Mouse (Mus musculus) fibroblast of lung, adult 2 months (primary cell): ENCODE measurements at regions not wholly inside any gene's neighbourhood (a gene's known extent, or its start where the extent isn't known, plus 50 kb on each side); places are given as distances from the start of the nearest gene placed in this dataset.

ENCODE experiments used
- DNase-seq: peaks from one replicate; pipeline ENCODE4 v3.0.0-alpha.2; 2011; ENCODE audit warnings: low read depth

DNA sequence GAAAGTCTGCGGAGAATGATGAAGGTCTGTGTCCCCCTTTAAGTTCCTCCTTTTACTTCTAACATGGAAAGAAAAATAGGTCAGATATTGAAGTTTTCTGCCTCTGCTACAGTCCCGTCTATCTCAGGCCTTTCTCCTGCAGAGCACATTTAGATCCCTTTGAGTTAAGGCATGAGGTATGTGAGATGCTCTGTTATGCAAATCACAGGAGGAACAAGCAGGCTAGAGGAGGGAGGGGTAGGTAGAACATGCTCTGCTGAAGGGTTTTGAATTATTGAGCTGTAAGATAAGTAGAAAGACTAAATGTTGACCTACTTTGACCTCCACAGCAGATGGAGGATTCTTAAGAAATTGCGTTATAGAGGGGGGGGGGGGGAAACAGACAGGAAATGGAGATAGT is 228.4 kb upstream of the Ldb2 start:
- no peak for DNase-seq

DNA sequence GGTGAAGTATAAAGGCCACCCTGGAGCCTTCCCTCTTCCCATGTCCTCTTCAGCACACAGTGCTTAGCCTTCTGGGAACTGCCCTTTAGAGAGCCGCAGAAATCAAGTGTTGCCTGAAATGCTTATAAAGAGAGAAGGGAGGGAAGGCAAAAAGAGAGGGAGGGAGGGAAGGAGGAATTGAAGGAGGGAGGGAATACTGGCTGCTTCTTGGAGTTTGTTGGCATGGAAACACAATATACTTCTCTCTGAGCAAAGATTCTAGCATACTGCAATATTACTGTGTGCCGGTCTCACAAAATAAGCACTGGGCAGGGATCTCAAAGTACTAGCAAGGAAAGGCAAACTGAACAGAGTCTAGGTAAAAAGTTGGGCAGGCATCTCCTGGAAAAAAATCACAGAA is 225.9 kb upstream of the Ldb2 start:
- no peak for DNase-seq

DNA sequence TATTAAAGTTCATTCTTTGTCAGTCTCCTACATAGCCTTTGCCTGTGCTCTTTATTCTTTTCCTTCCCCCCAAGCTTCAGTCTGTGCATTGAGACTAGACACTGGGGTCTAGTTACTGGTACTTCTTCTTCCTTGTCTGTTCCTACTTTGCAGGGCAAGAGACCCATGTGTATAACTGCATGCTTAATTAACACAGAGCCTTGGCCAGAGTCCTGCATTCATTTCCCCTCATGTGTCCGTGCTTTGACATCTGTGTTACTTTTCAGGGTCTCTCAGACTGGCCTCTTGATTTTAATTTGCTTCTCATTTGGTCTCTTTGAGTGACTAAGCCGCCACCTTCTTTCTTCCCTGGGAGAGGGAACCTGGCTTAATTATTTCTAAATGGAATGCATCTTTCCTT is 208.4 kb upstream of the Ldb2 start:
- DNase-seq = no peak

DNA sequence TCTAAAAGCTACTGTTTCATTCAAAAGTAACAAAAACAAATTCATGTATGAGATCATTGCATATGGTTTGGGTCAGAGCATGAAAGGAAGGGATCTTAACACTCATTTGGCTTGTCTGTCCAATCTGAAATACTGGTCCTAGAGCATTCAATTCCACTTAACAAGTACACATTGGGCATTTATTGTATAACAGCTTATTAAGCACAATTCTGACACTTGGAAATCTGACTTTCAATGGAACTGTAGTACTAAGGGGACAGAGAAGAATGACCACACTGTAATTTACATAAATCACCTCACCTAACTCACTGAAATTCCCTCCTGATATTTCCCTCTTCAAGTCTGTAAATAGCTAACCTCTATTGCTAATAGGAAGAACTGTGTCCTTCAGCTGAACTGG is 201.5 kb upstream of the Ldb2 start:
- DNase-seq = no peak

DNA sequence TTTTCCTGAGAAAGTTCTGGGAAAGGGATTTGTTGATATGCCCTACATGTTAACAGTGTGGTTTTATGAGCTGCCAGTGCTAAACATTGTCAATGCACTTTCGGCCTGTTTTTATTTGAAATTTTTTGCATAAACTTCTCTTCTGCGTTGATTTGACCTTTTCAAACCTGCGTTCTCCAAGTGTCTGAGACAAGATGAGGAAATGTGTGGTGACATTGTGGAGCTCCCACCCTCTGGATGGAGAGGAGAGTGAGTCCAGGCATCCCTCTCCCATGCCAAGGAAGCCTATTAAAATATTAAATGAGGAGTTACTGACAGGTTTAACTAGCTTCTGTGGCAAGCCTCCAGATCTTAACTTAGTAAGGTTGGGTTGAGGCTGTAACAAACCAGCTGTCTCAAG is 199.6 kb upstream of the Ldb2 start:
- peak; percentile 76 for DNase-seq

DNA sequence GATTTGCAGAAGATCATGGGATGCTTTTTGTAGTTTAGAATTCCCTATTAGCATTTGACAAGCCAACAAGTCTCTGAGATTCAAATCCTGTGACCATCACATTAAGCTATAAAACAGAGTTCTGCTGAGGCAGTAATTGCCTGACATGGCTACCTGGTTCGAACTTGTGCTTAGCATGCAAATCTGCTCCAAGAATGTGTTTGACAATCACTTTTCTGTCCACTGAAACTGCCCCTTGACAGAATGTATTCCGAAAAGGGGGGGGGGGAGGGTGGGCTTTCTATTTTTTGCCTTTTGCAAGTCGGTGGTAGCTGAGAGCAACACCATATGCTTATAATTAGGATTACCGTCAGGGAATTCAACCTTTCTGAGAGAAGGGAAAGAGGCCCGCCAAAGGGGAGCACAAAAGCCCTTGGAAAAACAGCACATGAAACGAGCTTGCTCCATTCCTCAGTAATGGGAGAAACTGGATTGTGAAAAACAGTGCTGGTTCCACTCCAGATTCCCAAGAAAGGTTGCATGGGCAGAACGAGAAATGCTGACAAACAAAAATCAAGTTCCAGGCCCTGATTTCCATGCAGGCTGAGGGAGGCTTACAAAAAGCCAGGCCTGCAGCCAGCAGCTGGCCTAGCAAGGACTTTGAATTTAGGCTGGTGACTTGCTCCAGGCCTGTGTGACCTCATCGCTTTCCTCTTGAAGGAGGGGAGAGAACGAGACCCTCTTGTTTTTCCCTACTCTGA is 176.1 kb upstream of the Ldb2 start:
- peak; percentile 65 for DNase-seq

DNA sequence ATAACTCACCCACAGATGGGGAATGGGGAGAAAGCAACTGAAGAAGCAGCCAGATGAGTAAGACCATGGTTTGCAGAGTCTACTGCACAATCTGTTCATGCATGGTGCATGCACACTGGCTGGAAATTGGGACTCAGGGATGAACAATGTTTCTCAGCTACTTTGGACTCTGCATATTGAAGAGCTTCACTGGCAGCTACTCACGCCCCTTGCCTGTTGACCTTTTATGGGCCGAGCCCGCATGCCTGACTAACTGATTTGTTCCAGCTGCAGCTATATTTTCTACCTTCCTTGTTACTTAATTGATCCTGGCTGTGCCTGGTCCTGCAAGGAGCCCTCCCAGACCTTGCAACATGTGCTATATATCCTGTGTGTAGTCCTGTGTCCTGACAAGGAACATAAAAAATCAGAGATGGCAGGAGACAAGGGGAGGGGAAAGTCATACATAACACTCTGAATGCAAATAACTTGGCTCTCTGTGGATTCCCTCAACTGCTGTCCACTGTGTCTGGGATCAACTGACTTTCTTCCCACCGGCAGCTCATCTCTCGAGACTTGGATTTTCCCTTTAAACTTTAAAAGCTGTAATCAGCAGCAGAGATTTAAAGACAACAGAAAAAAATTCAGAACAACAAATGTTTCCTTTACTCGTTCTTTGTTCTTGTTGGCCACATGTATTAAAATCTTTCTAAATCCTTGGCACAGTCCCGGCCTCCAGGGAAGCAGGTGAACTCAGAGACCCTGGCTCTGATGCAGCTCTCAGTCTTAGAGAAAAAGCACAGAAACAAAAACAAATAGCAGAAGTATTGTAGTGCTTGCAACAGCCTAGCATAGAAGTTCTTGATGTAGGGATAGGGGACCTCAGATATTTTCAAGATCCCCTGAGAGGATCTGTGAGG is 143.8 kb upstream of the Ldb2 start:
- no peak for DNase-seq

DNA sequence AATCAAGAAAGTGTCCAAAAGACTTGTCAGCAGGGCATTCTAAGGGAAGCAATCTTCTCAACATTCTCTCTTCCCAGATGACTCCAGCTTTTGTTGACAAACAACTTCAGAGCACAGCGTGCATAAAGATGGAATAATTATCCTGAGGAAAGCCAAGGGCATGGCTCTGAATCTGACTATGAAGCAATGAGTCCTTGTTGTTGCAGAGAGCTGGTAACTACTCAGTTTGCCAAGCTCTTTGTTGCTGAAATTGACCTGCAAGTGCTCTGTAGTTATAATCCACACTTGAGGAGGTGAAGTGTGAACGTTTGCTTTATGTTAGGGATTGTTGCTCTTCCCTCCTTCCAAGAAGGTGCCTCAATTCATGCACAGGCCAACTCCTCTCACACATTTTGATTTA is 143.1 kb upstream of the Ldb2 start:
- no peak for DNase-seq

DNA sequence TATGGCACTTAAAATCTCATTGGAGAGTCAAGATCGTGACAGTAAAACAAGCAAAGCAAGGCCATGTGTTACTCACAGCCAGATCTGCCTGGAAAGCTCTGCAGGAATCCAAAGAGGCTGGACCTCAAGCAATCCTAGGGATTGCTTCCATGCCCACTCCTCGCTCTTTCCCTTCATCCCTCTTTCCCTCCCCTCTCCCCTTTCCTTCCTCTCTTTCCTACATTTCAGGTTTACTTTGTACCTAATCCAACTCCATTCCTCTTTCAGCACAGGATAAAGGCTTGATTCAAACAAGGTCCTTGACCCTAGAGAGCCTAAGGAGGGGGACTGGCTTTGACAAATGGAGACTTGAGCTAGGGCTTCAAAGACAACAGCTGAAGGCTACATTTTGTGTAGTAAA is 126.0 kb upstream of the Ldb2 start:
- no peak for DNase-seq

DNA sequence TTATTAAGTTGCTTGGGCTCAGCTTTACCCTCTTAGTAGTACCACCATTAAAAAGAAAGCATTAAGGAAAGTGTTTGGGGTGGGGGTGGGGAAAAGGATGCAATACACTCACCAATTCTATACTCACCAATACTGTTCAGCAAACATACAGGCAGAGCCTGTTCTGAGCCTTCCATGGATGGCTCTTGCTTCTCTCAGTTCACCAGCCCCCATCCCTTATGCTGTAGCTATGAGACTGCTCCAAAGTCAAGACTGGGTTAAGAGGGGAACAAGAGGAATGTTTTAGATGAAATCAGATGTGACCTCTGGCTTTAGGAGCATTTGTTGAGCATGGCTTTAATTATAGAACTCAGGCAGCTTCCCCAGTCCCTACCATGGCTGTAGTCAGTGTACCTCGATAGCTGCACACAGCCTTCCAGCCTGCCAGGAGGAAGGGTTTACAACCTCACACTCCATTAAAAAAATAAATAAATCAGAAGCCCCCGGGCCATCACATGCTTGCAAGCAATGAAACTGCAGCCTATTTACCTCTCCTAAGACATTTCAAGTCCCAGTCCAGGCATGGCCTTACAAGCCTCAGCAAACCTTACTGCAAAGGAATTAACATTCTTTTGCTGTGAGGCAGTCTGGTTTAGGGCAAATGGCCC is 122.8 kb upstream of the Ldb2 start:
- DNase-seq = peak; percentile 45

DNA sequence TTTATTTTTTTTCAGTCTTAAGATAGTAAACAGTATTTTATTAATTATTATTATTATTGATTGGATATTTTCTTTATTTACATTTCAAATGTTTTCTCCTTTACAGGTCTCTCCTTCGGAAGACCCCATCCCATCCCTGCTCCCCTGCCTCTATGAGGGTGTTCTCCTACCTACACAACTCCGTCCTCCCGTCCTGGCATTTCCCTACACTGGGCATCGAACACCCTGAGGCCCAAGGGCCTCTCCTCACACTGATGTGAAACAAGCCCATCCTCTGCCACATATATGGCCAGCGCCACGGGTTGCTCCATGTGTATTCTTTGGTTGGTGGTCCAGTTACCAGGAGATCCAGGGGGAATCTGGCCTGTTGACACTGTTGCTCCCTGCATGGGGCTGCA is 118.3 kb upstream of the Ldb2 start:
- DNase-seq = no peak

DNA sequence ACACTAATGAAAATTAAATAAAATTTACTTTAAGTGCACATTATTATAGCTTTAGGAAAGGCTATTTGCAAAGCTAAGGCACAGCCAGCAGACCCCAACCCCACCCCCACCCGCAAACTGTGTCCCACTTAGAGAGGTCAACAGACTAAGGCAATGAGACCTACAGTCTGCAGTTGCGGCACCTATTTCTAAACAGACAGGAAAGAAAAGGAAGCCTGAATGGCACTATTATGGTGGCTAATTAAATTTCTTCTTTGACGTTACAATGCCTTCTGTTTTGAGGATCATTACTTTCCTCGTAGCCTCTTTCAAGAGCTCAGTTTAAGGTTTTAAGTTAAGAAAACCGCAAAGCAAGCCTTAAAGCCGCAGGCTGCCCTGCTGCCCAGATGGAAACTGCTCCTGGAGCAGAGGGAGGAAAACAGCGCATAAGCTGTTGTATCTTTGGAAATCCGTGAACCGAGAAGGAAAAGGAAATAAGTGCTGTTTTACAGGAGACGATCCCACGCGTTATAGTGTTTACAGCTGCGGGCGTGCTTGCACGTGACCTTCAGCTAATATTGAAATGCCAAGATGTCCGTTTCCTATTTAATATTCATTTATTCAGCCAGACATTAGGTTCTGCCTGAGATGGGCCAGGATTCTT is 117.8 kb upstream of the Ldb2 start:
- no peak for DNase-seq

DNA sequence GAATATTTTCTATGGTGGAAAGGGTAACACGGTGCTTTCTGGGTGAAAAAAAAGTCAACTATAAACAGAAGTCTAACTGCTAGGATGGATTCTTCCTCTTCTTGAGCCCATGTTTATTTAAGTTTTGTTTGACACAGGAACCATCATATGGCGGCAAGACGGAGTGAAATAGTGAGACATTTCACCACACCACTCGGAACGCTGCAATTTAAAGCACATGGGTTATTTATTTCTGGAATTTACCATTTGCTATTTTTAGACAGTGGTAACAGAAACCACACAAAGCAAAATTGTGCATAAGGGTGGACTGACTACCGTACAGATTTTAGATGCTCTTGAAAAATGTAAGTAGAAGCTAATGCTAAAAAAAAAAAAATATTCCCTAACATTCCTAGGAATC is 103.1 kb upstream of the Ldb2 start:
- no peak for DNase-seq

DNA sequence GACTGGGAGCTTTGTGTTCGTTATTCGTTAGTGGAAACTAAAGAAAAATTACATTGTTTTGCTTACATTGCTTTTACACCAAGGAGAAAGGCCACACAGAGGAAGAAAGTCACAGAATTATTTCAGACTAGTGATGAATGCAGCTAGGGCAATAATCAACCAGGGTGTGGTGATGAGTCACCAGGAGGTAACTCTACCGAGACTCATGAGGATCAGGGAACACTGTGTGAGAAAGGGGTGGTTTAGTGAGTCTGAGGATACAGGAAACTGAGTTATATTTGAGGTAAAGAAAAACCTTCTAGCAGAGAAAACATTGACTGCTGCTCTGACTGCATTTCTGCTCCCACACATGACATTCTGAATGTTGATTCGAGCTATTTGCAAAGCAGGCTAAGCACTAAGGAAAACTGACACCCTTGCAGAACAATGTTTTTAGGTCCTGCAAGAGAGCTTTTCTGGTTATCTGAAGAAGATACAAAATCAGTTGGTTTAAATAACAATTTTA is 87.1 kb upstream of the Ldb2 start:
- DNase-seq = no peak

DNA sequence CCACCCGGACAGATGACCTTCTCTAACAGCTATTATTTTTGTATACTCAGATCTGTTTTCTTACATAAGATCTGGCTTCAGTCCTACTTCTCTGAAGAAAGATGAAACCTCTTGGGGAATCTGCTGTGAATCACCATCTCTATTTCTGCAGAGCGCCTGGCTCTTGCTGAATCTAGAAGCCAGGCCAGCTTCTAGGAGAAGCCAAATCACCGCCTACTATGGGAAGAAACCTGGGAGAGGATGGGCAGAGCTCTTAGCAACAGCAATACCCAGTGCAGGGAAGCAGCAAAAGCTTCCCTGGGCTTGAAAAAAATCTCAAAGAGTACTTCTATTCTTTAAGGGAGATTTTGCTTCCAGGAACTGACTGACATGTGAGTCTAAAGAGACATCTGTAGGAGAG is 77.5 kb upstream of the Ldb2 start:
- peak; percentile 70 for DNase-seq

DNA sequence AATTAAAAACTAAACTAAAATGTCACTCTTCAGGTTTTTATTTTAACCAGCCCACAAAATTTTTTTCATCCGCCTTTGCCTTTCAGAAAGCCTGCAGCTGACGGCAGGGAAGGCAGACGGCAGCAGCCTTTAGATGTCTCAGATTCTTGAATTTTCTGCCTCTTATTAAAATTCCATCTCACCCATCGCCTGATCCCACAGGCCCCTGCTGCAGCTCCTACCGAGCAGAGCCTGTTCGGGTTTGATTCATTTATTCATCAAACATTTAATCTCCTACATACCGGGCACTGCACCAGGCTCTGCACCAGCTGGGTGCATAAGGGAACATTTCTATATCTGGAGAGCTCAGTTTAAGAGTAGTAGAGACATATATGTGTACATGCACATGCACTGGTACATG is 72.8 kb upstream of the Ldb2 start:
- no peak for DNase-seq

DNA sequence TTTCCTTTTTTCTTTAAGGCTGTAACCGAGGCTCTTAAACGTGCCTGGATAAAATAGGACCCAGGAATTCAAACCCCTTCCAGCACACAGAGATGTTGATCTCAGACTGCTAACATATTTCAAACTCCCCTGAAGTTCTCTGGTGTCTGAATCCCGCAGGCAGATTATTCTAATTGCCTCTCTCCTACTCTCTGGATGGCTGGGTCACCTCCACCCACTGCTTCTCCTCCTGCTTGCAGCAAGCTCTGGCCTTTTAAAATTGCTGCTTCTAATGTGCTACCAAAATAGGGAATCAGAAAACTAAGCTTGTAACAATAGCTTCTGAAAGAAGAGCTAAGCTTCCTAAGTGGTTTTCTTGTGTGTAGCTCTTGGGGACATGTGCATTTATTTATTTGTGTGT is 64.4 kb upstream of the Ldb2 start:
- no peak for DNase-seq

DNA sequence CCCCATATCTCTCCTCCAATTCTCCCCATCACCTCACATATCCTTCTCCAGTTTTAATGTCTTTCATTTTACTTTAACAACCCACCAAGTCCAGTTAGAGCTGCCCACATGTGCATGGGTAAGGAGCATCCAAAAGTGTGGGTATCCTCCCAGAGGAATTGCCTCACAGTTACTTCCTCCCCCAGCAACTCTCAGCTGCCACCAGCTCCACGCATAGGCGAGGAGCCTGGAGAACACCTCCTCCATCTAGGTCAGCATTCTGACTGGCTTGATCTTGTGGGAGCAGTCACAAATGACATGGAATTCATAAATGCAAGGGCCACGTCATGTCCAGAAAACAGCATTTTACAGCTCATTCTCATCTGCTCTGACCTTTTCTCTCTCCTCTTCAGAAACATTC is 63.9 kb upstream of the Ldb2 start:
- DNase-seq = no peak

DNA sequence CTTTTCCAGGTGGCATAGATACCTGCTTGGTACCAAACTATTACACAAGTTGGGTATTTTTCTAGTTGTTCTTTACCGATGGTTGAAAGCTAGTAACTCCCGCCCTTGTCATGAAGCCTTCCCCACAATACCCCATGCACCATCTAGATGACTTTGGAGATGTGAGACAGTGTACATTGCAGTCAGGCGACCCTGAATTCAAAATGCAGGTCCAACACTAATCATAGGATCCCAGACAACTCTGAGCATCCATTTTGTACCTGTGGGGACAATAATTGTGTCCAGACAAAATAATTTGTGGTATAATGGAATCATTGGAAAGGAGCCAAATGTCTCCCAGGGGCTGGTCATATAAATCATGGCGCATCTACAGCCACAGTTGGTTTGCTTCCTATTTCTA is 54.7 kb upstream of the Ldb2 start:
- no peak for DNase-seq
